Mouse (Mus musculus) forebrain, embryonic 12.5 days (tissue): ENCODE results near the gene Vsnl1. TPM values are rescaled to one million over a fixed set of nuclear protein-coding genes. Genes with fewer than 3 reads are reported as not detected.

ENCODE experiments used
- ATAC-seq: fragments of 200-750 bp; cut with Nextera tagmentation; 2 replicates; pipeline ENCODE4 v1.8.0; 2017; ENCODE audit warnings: moderate TSS enrichment; ENCODE audit not compliant: low FRiP score
- H3K27ac ChIP-seq: fragments of 300-500 bp; sonication (generic); 2 replicates; pipeline ENCODE4 v1.5.1; 2016; ENCODE audit warnings: mild to moderate bottlenecking
- H3K27me3 ChIP-seq: fragments of 300-500 bp; sonication (generic); 2 replicates; pipeline ENCODE4 v1.6.1; 2016; ENCODE audit warnings: mild to moderate bottlenecking
- H3K36me3 ChIP-seq: fragments of 300-500 bp; sonication (generic); replicated peaks from 2 replicates; pipeline ENCODE4 v1.6.1; 2016; ENCODE audit warnings: mild to moderate bottlenecking
- H3K4me1 ChIP-seq: fragments of 300-500 bp; sonication (generic); 2 replicates; pipeline ENCODE4 v1.6.1; 2016
- H3K4me2 ChIP-seq: fragments of 300-500 bp; sonication (generic); 2 replicates; pipeline ENCODE4 v1.6.1; 2016; ENCODE audit warnings: mild to moderate bottlenecking, moderate library complexity
- H3K4me3 ChIP-seq: fragments of 300-500 bp; sonication (generic); replicated peaks from 2 replicates; pipeline ENCODE4 v1.5.1; 2016; ENCODE audit warnings: mild to moderate bottlenecking
- H3K9ac ChIP-seq: fragments of 300-500 bp; sonication (generic); 2 replicates; pipeline ENCODE4 v1.6.1; 2016; ENCODE audit warnings: mild to moderate bottlenecking
- H3K9me3 ChIP-seq: fragments of 300-500 bp; sonication (generic); 2 replicates; pipeline ENCODE4 v1.6.1; 2016
- WGBS: fragments of 180-500 bp; shearing (Covaris S2); methylation state at CpG from one replicate; pipeline ENCODE4 v1.1.7; 2016; 5-methylcytosine and 5-hydroxymethylcytosine counted together
- polyA plus RNA-seq: library from polyadenylated mRNA; unstranded; fragments of >200 nt; fragmentation: Nextera tagmentation; extraction: Ambion mirVana; gene quantifications from 2 replicates; pipeline ENCODE4 v1.2.1, GENCODE M21; 2016

Gene Vsnl1
- polyA plus RNA-seq, 1 experiment from 2014 or later, result 1.6 TPM

DNA sequence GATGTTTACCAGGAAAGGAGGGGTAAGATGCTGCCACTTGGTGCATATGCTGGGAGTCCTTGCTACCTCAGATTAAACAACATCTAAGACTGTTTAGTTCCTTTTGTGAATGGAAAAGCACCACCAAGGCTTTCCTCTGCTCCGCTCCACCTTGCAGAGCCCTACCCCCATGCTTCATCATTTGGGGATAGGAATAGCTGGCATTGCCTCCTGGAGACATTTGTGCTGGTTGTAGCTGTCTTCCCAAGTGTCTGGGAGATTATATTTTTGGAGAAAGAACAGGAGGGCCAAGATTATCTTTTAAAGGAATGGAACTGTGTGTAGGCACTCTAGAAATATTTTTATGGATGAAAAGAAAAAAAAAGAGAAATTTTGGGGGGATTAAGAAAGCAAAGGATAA is 3.3 kb downstream of the Vsnl1 start:
- no peak overlapping the region for H3K4me3 ChIP-seq
- H3K27me3 ChIP-seq, result peaks cover 26% of the 10 kb centered on the region
- H3K9ac ChIP-seq, result no peak overlapping the region
- H3K9me3 ChIP-seq, result no peaks in the 10 kb centered on the region
- H3K36me3 ChIP-seq, result no peaks in the 10 kb centered on the region
- WGBS, result 87% methylated on average over 1 of the region's 1 CpGs
- ATAC-seq, result no peak
- H3K4me1 ChIP-seq, result peaks cover 20% of the 10 kb centered on the region
- no peak overlapping the region for H3K27ac ChIP-seq
- H3K4me2 ChIP-seq, result no peak overlapping the region

DNA sequence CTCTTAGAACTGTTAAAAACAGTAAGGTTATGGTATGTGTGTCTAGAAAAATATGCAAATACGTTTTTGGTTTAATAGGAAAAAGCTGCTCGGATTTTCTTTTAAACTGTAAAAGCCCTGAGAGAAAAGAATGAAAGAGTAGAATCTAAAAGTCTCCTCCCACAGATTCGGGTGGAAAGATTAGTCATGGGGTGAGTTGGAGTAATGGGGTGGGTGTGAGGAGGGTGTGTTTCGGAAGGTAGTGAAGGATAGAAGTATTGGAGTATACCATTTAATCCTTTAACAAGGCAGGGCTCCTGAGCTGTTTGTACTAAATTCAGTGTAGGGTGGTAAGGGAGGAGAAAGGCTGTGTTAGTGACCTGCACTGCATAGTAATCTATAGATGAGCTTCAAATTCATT is 9.0 kb downstream of the Vsnl1 start:
- no peaks in the 10 kb centered on the region for H3K4me1 ChIP-seq
- WGBS, result 73% methylated on average over 4 of the region's 4 CpGs
- no peaks in the 10 kb centered on the region for H3K36me3 ChIP-seq
- H3K4me3 ChIP-seq, result no peak overlapping the region
- no peak overlapping the region for H3K9ac ChIP-seq
- H3K27ac ChIP-seq, result no peak overlapping the region
- no peak for ATAC-seq
- H3K27me3 ChIP-seq, result no peaks in the 10 kb centered on the region
- no peak overlapping the region for H3K4me2 ChIP-seq
- H3K9me3 ChIP-seq, result no peaks in the 10 kb centered on the region

DNA sequence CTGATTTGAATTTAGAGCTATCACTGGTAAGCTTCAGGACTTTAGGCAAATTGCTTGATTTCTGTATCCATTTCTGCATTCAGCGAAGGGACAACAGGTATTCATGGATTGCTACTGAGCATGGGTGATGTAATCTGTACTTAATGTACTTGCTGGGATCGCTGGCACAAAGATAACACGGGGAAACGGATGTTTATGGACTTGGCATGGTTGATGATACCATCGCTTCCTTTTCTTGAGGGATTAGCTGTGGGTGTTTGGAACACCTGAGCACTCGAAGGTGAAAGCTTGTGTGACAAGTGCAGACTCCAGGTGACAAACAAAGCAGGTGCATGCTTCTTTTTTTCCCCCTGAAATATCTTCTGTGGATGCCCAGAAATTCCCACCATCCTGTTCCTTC is 18.3 kb downstream of the Vsnl1 start:
- 89% methylated on average over 6 of the region's 6 CpGs for WGBS
- Histone ChIP-seq H3K4me2 (no peak overlapping the region), H3K9ac (no peak overlapping the region), H3K36me3 (no peaks in the 10 kb centered on the region), H3K4me1 (no peaks in the 10 kb centered on the region), H3K4me3 (no peak overlapping the region), H3K9me3 (no peaks in the 10 kb centered on the region), H3K27ac (no peak overlapping the region), H3K27me3 (no peaks in the 10 kb centered on the region)
- no peak for ATAC-seq

DNA sequence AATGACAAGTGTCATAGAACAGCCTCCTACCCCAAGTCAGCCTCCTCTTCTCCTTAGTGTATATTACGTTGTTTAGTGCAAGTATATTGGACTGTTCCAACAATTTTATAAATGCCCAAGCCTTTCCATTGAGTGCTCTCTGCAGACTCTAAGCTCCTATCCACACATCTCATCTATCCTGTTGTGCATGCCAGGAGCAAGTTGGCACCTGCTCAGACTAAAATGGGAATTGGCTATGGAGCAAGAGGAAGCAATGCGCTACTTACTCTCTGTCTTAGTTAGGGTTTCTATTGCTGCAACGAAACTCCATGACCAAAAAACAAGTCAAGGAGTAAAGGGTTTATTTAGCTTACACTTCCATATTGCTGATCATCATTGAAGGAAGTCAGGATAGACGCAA is 28.7 kb downstream of the Vsnl1 start:
- Histone ChIP-seq H3K9me3 (no peaks in the 10 kb centered on the region), H3K27ac (no peak overlapping the region), H3K9ac (no peak overlapping the region), H3K27me3 (no peaks in the 10 kb centered on the region), H3K36me3 (no peaks in the 10 kb centered on the region), H3K4me3 (no peak overlapping the region), H3K4me2 (no peak overlapping the region), H3K4me1 (no peaks in the 10 kb centered on the region)
- WGBS, result 91% methylated on average over 4 of the region's 4 CpGs
- no peak for ATAC-seq

DNA sequence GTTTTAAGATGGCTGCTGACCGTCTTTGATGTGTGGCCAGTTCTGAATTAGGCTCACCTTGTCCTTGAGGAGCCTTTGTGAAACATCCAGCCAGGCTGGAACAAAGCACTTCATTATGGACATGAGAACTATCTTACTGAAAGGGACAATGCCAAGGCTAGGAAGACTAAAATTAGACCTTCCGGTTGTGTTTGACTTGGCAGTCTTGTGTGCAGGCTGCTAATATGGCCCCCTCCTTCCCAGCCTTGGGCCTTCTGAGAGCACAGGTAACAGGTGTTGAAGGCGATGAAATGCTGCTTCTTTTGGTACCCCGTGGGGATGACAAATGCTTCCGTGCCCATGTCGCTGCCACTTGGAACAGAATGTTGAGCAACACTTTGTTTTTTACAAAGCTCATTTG is 37.6 kb downstream of the Vsnl1 start:
- ATAC-seq, result no peak
- no peaks in the 10 kb centered on the region for H3K36me3 ChIP-seq
- no peak overlapping the region for H3K4me3 ChIP-seq
- no peaks in the 10 kb centered on the region for H3K27me3 ChIP-seq
- no peaks in the 10 kb centered on the region for H3K4me1 ChIP-seq
- no peak overlapping the region for H3K4me2 ChIP-seq
- no peaks in the 10 kb centered on the region for H3K9me3 ChIP-seq
- WGBS, result 94% methylated on average over 6 of the region's 6 CpGs
- no peak overlapping the region for H3K9ac ChIP-seq
- no peak overlapping the region for H3K27ac ChIP-seq

DNA sequence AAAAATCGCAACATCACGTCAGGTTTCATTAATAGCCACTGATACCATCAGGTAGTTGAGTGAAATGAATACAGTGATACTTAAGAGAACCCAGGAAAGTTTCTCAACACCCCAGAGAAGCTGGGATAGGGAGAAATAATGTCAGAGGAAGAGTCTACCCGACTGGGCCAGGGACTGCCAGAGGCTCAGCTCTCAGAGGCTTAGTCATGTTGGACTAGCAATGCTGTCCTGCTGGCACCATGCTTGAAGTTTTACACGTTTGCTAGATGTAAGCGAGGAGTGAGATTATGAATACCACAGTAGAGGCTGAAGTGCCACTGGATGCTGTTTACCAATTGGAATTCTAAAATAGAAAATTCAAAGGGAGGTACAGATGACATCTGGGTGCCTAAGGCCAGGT is 39.4 kb downstream of the Vsnl1 start:
- no peak overlapping the region for H3K9ac ChIP-seq
- H3K27ac ChIP-seq, result no peak overlapping the region
- WGBS, result 90% methylated on average over 5 of the region's 5 CpGs
- H3K4me1 ChIP-seq, result no peaks in the 10 kb centered on the region
- H3K4me2 ChIP-seq, result no peak overlapping the region
- H3K4me3 ChIP-seq, result no peak overlapping the region
- no peak for ATAC-seq
- H3K36me3 ChIP-seq, result no peaks in the 10 kb centered on the region
- no peaks in the 10 kb centered on the region for H3K27me3 ChIP-seq
- no peaks in the 10 kb centered on the region for H3K9me3 ChIP-seq

DNA sequence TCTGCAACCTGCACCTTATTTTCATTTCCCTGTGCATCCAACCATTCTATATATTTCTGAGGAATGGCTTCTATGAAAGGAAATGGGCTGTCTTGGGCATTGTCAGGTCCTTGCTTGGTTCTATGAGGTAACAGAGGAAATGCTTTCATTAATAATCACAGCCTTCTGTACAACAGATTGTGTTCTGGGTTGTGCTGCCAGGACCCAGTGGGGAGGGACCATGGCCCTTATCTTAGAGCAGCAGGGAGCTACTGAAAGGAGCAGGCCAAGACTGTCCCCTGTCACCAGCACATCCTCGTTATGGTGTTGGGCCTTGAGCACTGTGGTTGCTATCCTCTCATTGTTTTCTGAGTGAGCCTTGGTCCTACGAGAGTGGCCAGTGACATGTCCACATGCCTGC is 40.9 kb downstream of the Vsnl1 start:
- Histone ChIP-seq H3K27me3 (no peaks in the 10 kb centered on the region), H3K4me3 (no peak overlapping the region), H3K4me1 (0 out of 2 replicates have a peak, but pooled peaks cover 4% of the 10 kb centered on the region), H3K27ac (no peak overlapping the region), H3K9me3 (no peaks in the 10 kb centered on the region), H3K9ac (no peak overlapping the region), H3K36me3 (no peaks in the 10 kb centered on the region), H3K4me2 (no peak overlapping the region)
- 59% methylated on average over 2 of the region's 2 CpGs for WGBS
- no peak for ATAC-seq

DNA sequence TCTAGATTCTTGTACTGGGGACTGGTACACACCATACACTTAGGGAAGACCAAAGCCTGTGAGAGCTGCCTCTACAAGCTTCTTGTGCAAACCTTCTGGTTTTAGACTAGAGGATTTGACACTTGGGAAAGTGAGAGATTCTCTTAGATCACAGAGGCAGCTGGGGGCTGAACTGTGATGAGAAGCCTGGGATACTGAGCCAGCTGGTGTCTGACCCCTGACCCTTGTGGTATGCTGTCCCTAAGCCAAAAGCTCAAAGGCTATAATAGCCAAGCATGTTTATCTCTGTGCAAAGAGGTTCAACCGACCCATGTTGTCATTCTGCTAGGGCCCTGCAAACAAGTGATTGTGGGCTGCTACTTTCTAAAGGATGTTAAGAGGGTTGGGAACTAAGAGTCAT is 43.9 kb downstream of the Vsnl1 start:
- Histone ChIP-seq H3K9me3 (no peaks in the 10 kb centered on the region), H3K36me3 (no peaks in the 10 kb centered on the region), H3K27ac (no peak overlapping the region), H3K4me3 (no peak overlapping the region), H3K9ac (no peak overlapping the region), H3K4me2 (no peak overlapping the region), H3K4me1 (0 out of 2 replicates have a peak, but pooled peaks cover 4% of the 10 kb centered on the region), H3K27me3 (no peaks in the 10 kb centered on the region)
- 30% methylated on average over 1 of the region's 1 CpGs for WGBS
- no peak for ATAC-seq

DNA sequence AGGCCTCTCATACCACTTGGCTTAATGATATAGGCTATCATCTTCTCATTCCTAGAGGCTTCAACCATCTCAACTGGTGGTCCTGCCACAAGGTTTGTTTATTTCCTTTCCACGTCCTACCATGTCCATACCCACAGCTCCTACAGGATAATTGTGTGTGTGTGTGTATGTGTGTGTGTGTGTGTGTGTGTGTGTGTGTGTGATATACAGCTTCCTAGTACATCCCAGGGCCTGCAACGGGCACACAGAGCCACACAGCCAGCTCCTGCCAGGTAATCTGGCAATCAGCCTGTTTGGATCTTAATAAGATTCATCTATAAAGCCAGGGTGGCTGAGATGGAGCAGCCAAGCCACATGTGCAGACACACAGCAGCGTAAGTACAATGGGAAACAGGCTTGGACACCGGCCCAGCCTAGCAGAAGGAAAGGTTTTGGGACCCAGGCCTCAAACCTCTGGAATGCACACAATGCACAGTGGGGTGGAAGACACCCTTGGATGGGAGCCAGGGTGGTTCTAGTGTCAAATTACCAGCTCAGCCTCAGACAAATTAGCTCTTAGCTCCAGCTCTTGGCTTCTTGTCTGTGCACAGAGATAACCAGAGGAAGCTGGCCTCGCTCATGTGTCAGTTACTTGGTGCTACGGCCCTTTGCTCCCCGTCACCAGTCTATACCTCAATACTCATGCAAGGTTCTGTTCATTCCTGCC is 45.0 kb downstream of the Vsnl1 start:
- H3K36me3 ChIP-seq, result no peaks in the 10 kb centered on the region
- H3K27ac ChIP-seq, result no peak overlapping the region
- no peak overlapping the region for H3K4me3 ChIP-seq
- H3K4me2 ChIP-seq, result no peak overlapping the region
- no peaks in the 10 kb centered on the region for H3K27me3 ChIP-seq
- 73% methylated on average over 7 of the region's 7 CpGs for WGBS
- no peak overlapping the region for H3K9ac ChIP-seq
- no peak for ATAC-seq
- H3K9me3 ChIP-seq, result no peaks in the 10 kb centered on the region
- H3K4me1 ChIP-seq, result 0 out of 2 replicates have a peak, but pooled peaks cover 4% of the 10 kb centered on the region

DNA sequence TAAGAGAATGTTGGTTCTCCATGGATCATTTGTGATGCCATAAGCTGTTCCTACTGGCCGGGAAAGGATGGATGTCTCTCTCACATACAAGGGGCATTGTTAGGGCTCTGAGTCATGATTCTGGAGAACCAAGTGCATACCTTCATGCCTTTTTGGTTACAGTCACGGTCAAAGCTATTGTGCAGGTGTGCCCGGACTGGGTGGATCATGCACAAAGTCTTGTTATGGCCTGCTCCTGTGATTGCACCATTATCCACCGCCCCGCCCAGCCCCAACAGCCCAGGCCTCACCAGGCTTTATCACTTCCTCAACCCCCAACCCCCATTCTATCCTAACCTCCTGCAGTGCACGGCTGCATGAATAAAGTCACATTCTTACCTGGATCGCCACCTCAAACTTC is 47.3 kb downstream of the Vsnl1 start:
- Histone ChIP-seq H3K4me1 (0 out of 2 replicates have a peak, but pooled peaks cover 4% of the 10 kb centered on the region), H3K9me3 (no peaks in the 10 kb centered on the region), H3K27me3 (no peaks in the 10 kb centered on the region), H3K4me3 (no peak overlapping the region), H3K36me3 (no peaks in the 10 kb centered on the region), H3K9ac (no peak overlapping the region), H3K4me2 (no peak overlapping the region), H3K27ac (no peak overlapping the region)
- ATAC-seq, result no peak
- 87% methylated on average over 7 of the region's 7 CpGs for WGBS

DNA sequence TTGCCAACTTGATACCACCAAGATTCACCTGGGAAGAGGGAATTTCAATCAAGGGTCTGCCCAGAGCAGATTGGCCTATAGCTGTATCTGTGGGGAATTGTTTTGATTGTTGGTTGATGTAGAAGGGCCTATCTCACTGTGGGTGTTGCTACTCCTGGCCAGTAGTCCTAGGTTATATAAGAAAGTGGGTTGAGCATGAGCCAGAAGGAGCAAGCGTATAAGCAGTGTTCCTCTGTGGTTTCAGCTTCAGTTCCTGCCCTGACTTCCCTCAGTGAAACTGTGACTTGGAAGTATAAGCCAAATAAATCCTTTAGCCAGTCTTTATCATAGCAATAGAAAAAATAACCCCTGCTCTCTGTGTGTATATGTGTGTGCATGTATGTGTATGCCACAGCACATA is 51.7 kb downstream of the Vsnl1 start:
- no peaks in the 10 kb centered on the region for H3K27me3 ChIP-seq
- H3K36me3 ChIP-seq, result no peaks in the 10 kb centered on the region
- no peak overlapping the region for H3K9ac ChIP-seq
- H3K4me2 ChIP-seq, result no peak overlapping the region
- H3K9me3 ChIP-seq, result no peaks in the 10 kb centered on the region
- WGBS, result 88% methylated on average over 1 of the region's 1 CpGs
- H3K4me3 ChIP-seq, result no peak overlapping the region
- no peak overlapping the region for H3K27ac ChIP-seq
- ATAC-seq, result no peak
- H3K4me1 ChIP-seq, result no peaks in the 10 kb centered on the region

DNA sequence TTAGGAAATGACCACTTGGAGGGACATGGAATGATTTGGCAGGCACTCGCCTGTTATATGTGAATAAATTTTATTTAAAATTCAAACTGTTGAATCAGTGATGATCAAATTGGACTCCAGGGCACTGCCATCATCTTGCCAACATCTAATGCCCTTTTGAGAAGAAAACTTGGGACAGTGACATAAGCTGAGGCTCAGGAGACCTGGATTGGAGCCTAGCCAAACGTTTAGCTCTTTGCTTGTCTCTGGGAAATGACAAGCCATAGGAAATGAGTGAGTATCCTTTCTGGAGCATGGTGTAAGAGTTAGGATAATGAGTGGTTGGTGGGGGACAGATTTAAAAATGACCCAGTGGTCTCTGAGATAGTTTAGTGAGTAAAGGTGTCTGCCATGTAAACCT is 57.0 kb downstream of the Vsnl1 start:
- WGBS, result 83% methylated on average over 2 of the region's 2 CpGs
- H3K4me1 ChIP-seq, result no peaks in the 10 kb centered on the region
- no peaks in the 10 kb centered on the region for H3K36me3 ChIP-seq
- H3K27ac ChIP-seq, result no peak overlapping the region
- H3K27me3 ChIP-seq, result no peaks in the 10 kb centered on the region
- no peak overlapping the region for H3K9ac ChIP-seq
- no peak overlapping the region for H3K4me2 ChIP-seq
- no peaks in the 10 kb centered on the region for H3K9me3 ChIP-seq
- no peak for ATAC-seq
- no peak overlapping the region for H3K4me3 ChIP-seq

DNA sequence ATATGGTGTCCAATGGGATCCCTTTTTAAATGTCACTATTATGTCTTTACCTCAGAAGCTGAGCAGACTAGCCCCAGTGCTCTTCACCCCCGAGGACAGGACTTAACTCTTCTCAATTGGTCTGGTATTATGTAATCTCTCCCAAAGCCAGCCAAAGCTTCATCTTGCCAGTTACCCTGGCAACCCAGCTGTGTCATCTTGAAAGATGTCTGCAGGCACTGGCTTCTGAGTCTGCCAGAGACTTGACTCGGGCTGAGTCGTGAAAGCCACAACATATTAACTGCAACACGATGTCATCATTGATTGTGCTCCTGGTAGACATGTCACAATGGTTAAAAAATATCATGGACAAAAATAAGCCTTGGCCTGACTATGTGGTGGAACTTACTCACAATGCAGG is 66.4 kb downstream of the Vsnl1 start:
- WGBS, result 58% methylated on average over 4 of the region's 4 CpGs
- H3K27me3 ChIP-seq, result no peaks in the 10 kb centered on the region
- H3K9ac ChIP-seq, result no peak overlapping the region
- ATAC-seq, result no peak
- H3K4me1 ChIP-seq, result no peaks in the 10 kb centered on the region
- H3K27ac ChIP-seq, result no peak overlapping the region
- H3K36me3 ChIP-seq, result no peaks in the 10 kb centered on the region
- no peak overlapping the region for H3K4me3 ChIP-seq
- no peak overlapping the region for H3K4me2 ChIP-seq
- H3K9me3 ChIP-seq, result no peaks in the 10 kb centered on the region
